Mouse (Mus musculus): Measurements from ENCODE around the gene Mapkapk2.
A peak's percentile ranks its signal among the peaks of the same experiment; 100 is the strongest.

Gene Mapkapk2

GRCm38 (mm10) chr1:131097700-131098094 lies at the start of gene Mapkapk2:
Gene Mapkapk2 (minus strand): TSS chr1:131097826.
- DNase-seq (ENCODE audit: low read depth), result peak; percentile 97

GRCm38 (mm10) chr1:131146181-131146614 lies 48.6 kb upstream of the Mapkapk2 start:
- peak; percentile 76 for DNase-seq (ENCODE audit: low read depth)

- DNase-seq (ENCODE audit: low read depth), result peak; percentile 66
Measured at GRCm38 (mm10) chr1:131145222-131145621, 47.6 kb upstream of the Mapkapk2 start.

DNA sequence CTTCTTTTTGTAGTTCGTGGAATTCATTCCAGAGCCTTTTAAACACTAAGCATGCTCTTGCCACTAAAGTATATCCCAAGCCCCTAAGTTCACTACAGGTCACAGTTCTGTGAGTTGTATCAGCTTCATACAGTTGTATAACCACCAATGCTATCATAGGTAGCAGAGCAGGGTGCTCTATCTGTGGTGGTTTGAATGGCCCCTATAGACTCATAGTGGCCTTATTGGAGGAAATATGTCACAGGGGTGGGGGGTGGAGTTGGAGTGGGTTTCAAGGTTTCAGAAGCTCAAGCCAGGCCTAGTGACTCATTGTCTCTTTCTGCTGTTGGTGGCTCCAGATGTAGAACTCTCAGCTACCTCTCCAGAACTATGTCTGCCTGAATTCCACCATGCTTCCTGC lies 44.8 kb upstream of the Mapkapk2 start:
- DNase-seq (ENCODE audit: low read depth), result peak; percentile 89

DNA sequence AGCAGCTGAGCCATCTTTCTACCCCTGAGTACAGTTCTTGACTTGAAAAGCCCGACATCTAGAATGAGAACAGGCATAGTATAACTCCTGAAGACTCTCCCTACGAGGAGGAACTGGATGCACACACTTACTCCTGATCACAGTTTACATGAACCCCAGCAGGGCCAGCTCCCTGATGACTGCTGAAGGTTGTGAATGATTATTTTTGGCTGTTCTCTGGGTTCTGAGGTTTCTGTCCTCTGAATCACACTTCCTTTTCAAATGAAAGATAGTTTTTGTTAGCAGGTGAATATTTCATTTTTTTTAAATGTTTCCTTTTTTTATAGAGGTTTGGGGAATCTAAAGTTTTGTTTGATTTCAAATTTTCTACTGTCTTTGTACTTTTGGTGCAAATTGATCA lies 43.8 kb upstream of the Mapkapk2 start:
- peak; percentile 79 for DNase-seq (ENCODE audit: low read depth)

- DNase-seq (ENCODE audit: low read depth), result peak; percentile 93
Measured at GRCm38 (mm10) chr1:131139102-131140095, 41.8 kb upstream of the Mapkapk2 start.

DNA sequence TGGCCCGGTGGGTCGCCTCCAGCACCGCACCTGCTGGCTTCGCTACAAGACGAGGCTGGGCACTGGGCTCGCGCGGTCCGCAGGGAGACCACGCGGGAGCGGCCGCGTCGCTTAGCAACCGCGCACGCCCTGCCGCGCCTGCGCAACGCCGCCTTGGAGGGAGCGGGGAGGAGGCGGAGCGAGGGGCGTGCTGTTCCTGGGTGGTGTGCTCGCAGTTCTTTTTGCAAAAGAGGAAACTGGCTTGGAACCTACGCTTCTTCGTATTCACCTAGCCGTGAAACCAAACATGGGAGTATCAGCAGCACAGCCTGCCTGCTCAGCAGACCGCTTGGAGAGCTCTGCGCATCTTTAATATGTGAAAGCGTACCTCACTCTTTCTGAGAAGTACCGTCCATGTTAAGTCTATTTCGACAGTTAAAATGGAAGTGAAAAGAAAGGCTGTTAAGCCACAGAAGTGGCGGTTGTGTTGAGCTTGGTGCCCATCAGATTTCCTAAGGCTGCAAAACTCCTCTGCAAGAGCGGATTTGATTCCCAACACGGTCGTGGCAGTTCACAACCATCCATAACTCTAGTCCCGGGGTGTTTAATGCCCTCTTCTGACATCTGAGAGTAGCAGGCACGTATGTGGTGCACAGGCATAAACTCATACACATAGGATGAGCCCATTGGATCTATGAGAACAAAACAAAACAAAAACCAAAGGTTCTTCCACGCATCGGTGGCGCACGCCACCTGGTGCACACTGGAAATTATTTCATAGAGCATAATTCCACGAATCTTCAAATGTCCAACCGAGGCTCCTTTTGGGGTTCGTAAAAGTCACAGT lies 40.8 kb upstream of the Mapkapk2 start, which contains the start of gene Dyrk3:
Gene Dyrk3, minus strand, starts transcription at position 150 of the 826 bp plus-strand sequence.
- DNase-seq (ENCODE audit: low read depth), result peak; percentile 94

DNA sequence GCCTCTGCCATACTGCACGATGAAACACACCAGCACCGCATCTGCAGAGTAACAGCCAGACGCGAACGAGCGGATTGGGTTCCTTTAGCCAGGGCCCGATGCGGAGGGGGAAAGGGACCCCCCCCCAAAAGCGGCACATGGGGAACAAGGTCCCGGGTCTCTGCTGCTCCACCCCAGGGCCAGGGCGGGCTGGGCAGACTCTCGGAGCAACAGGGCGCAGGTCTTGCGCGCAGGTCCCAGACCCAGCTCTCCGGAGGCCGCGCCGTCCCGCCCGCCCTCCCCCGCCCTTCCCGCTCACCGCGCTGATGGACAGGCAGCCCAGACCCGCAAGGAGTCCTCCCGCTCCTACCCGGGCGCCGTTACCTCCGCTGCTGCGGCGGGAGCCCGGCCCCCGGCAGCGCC lies 40.1 kb upstream of the Mapkapk2 start:
- peak; percentile 39 for DNase-seq (ENCODE audit: low read depth)

DNA sequence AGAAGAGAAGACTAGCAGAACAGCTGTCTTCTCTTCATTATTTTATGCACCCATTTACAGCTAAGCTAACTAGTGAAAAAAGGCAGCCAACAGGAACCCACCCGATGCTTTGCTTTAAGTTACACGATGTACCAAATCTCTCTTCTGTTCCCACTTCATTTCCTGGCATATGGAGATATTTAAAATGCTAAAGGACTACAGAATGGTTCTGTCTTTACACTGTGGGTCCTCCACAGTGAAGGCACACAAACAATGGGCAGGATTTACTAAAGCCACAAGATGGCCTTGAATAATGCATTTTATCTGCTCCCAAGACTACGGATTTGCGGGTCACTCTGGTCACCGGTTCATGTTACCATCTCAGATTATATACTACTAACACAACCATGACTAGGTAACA lies 39.5 kb upstream of the Mapkapk2 start:
- peak; percentile 73 for DNase-seq (ENCODE audit: low read depth)

- DNase-seq (ENCODE audit: low read depth), result peak; percentile 75
Measured at GRCm38 (mm10) chr1:131135960-131136629, 38.5 kb upstream of the Mapkapk2 start.

DNA sequence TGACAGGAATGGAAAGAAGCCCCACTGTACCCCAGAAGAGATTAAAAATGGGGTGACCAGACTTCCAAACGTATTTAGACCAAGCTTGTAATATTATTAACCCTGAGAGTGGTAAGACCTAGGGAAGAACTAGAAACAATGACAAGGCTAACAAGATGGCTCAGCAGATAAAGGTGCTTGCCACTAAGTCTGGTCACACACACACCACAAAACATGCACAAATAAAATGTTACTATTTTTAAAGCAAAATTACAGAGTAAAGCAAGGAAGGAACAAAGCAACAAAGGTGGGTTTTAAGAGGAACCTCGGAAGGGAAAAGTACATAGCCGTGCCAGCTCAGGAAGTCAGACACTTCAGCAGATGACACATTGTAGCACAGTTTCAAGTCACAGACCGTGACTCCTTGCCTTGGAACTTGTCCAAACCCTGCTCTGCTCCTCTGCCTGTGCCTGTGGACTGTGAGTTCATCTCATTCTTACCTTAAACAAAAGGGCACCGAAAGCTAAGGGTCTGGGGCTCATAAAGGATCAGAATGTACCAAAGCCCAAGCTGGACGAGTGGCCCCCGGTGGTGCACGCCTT lies 37.4 kb upstream of the Mapkapk2 start:
- peak; percentile 89 for DNase-seq (ENCODE audit: low read depth)

DNA sequence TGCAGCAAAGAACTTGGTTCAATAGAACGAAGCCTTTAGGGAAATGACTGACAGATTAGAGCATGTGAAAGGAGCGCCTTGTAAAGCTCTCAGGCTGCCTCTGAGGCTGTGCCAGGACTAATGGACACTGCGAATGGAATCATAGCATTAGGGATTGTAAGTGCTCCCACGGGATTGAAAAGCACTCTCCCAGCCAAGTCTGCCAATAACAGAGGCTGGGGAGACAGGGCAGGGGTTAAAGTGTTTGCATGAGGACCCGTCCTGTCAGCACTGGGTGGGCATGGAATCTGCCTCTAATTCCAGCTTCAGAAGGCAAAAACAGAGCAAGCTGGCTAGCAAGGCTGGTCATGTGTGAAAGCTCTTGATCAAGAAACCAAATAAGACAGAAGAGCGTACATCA lies 36.6 kb upstream of the Mapkapk2 start:
- no peak for DNase-seq (ENCODE audit: low read depth)

DNA sequence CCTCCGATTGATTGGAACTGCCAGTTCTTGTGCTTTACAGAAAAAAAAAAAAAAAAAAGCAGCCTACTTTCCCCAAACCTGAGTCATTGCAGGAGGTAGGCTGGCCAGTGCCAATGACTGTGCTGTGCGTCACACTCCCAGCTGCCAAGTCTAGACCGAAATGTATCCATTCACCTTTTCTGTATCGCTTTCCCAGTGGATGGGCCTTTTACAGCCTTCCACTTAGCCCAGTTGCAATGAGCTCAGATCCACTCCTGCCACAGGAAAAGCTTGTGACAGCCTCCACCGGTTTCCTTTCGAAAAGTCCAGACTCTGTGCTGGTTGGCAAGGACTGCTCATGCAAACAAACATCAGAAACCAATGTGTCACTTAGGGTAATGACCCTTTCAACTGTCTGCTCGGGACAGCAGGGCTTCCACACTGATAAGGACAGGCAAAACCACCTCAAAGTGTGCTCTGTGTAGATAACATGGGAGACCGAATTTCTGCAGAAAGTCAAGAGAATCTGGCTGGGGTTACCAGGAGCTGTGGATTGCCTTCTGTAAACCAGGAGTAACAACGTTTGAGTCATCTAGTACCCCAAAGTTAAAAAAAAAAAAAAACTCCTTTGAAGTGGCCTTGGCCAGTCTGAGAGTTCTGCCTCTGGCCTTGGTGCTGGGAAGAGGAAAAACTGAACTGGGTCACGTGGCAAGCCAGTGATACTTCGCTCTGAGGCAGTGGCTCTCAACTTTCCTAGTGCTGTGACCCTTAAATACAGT lies 28.5 kb upstream of the Mapkapk2 start:
- DNase-seq (ENCODE audit: low read depth), result peak; percentile 99

GRCm38 (mm10) chr1:131123522-131124265 lies 26.1 kb upstream of the Mapkapk2 start:
- no peak for DNase-seq (ENCODE audit: low read depth)

DNA sequence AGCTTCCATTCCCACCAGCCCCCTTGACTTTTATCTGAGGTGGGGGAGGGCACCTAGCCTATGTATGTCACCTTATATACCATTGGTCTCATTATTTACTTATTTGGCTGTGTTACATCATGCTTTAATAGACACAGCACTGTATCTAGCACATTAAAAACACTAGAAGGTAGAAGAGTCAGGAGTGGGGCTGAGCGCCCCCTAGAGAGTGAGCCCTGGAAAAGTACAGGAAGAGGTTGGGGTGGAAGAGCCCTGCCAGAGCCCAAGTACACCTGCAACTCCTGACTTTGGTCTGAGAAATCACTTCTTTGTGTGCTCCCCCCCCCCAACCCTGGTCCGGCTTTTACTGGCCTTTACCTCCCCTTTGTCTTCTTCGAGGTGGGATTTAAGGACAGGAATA lies 24.4 kb upstream of the Mapkapk2 start:
- peak; percentile 53 for DNase-seq (ENCODE audit: low read depth)

DNA sequence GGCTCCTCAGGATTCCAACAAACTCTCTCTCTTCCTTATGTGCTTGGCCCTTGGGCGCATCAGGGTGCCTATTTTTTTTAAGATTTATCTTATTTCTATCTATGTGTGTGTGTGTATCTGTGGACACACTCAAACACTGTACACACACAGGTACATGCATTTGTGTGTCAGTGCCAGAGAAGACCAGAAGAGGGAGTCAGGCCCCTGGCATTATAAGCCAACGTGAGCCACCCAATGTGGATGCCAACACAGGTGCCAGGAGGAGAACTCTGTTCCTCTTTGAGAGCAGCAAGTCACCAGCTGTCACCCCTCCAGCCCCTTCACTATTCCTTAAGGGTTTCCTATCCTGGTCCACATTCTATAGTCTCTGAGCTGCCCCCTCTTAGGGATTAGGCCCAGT lies 21.4 kb upstream of the Mapkapk2 start:
- DNase-seq (ENCODE audit: low read depth), result peak; percentile 79

DNA sequence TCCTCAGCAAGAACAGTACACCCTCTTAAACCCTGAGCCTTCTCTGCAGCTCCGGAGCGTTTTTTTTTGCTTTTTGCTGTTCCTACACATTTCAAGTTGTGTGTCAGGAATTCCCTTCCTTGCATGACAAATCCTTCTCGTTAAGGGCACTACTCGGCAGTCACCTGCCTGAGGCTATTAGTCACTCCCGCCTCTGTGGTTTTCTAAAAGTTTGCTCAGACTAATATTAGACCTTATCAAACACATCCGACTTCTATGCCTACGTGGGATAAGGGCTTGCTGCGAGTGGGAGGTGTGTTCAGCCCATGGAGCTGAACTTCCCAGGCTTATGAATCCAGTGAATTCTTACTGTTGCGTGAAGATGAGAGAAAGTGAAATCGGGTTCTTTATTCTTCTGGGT lies 20.9 kb upstream of the Mapkapk2 start:
- peak; percentile 65 for DNase-seq (ENCODE audit: low read depth)

GRCm38 (mm10) chr1:131116430-131117011 lies 18.9 kb upstream of the Mapkapk2 start:
- no peak for DNase-seq (ENCODE audit: low read depth)

DNA sequence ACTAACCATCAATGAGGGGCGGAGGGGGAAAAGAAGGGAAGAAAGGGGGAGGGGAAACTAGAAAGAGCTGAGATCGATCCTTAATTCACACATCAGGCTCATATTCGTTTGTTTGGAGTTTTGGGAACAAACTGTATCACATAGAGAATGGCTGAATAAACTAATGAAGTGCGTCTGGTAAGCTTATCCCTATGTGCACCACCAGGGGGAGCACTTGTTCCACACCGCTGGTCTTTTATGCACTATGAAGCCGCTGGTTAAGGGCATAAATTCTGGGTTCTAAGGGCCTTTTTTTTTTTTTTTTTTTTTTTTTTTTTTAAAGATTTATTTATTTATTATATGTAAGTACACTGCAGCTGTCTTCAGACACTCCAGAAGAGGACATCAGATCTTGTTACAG lies 18.3 kb upstream of the Mapkapk2 start:
- DNase-seq (ENCODE audit: low read depth), result peak; percentile 86

GRCm38 (mm10) chr1:131112576-131112975 lies 14.9 kb upstream of the Mapkapk2 start:
- DNase-seq (ENCODE audit: low read depth), result no peak

Data from 416B (cell line).